Mouse (Mus musculus): Measurements from ENCODE around the gene Epb41l3. TPM values are rescaled to one million over a fixed set of nuclear protein-coding genes. Genes with fewer than 3 reads are reported as not detected.

The Epb41l3 gene
- polyA plus RNA-seq (2014; fragmentation: Illumina TruSeq; extraction: RNeasy Lipid Tissue Mini Kit (QIAGEN cat#74804); ENCODE audit: low read depth, low replicate concordance), result 73.5 TPM

GRCm38 (mm10) chr17:69075501-69076237 is at the start of gene Epb41l3:
Gene Epb41l3, plus strand, starts transcription at chr17:69075683.

Other genes with a start within 250 kb of the Epb41l3 start
- not detected for gene Tmem200c, start 249.1 kb upstream of the Epb41l3 start, polyA plus RNA-seq (2014; fragmentation: Illumina TruSeq; extraction: RNeasy Lipid Tissue Mini Kit (QIAGEN cat#74804); ENCODE audit: low read depth, low replicate concordance)

Measured in kidney, adult 10 weeks (tissue).